Mouse (Mus musculus): ENCODE results near the gene Inpp5b. TPM values are rescaled to one million over a fixed set of nuclear protein-coding genes. Genes with fewer than 3 reads are reported as not detected.
A peak's percentile ranks its signal among the peaks of the same experiment; 100 is the strongest.

Gene Inpp5b
- polyA plus RNA-seq, 1 experiment from 2014 or later = 24.9 TPM

DNA sequence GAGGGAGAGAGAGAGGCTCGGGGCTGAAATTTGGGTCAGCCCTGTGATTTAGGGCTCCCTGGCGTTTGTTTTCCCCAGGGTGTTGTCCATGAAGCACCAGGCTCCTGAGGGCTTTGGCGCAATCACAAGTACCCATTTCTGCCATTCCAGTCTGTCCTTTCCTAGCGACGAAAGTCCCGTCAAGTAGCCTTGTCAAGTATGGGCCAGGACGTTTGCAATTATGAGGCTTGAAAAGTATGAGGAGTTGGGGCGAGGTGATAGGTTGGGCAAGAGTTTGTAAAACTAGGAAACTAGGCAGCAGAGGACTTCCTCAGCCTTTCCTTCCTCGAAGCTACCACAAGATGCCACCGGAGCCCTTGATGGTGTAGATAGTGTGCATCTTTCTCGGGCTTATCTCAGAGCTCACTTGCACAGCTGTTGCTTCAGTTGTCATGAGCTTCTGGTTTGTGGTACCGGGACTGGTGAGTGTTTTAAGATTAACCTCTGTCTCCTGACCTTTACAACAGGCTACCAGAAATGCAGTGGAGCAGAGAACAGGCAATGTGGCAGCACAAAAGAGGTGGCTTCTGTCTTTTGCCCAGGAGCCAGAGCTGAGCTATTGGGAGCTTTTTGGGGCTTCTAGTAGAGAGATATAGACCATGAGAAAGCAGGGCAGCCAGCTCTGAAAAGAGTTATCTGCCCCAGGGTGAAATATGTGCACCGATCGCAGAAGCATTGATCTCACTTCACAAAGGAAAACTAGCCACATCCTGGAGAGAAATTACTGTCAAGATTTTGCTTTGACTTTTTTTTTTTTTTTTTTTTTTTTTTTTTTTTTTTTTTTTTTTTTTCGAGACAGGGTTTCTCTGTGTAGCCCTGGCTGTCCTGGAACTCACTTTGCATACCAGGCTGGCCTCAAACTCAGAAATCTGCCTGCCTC lies 10.9 kb downstream of the Inpp5b start:
- no peak for DNase-seq (ENCODE audit: low spot score)
- Histone ChIP-seq H3K9ac (ENCODE audit: low read depth, low read length) (peak overlapping the region; percentile 40), H3K4me3 (ENCODE audit: low read depth, low read length) (peak overlapping the region; percentile 50), H3K4me1 (replicated peaks; ENCODE audit: control insufficient read depth, insufficient read depth, low read length) (no peaks in the 10 kb centered on the region; the same call in 1 of the 2 replicates), H3K9me3 (ENCODE audit: control insufficient read depth, low read length) (no peaks in the 10 kb centered on the region), H3K27ac (ENCODE audit: low read depth, low read length) (no peak overlapping the region), H3K36me3 (ENCODE audit: control insufficient read depth, insufficient read depth, low read length) (no peaks in the 10 kb centered on the region), H3K27me3 (ENCODE audit: control insufficient read depth, insufficient read depth, low read length) (no peaks in the 10 kb centered on the region), H3K4me2 (replicated peaks; ENCODE audit: low read depth, low read length) (peak overlapping the region; percentile 67)
- WGBS = 21% methylated on average over 15 of the region's 15 CpGs
- ATAC-seq (ENCODE audit: low FRiP score) = no peak

DNA sequence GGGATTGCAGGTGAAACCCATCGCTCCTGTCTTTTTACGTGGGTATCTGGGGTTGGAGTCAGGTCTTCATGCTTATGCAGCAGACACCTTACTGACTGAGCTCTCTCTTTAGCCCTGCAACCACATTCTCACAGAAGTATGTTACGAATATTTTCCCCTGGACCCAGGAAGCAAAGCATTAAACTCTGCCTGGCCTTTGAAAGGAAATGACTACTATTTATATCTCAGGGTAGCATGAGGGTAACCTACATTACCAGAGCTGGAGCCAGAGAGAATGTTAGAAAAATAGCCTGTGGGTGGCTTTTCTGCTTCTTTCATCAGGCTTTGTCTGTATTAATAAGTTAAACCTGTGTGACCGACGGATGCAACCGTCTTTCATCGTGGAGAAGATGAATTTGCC lies 13.9 kb downstream of the Inpp5b start:
- no peaks in the 10 kb centered on the region for H3K27me3 ChIP-seq (ENCODE audit: control insufficient read depth, insufficient read depth, low read length)
- H3K4me3 ChIP-seq (ENCODE audit: low read depth, low read length) = no peak overlapping the region
- H3K9ac ChIP-seq (ENCODE audit: low read depth, low read length) = no peak overlapping the region
- H3K27ac ChIP-seq (ENCODE audit: low read depth, low read length) = no peak overlapping the region
- no peak overlapping the region for H3K4me2 ChIP-seq (replicated peaks; ENCODE audit: low read depth, low read length)
- H3K9me3 ChIP-seq (ENCODE audit: control insufficient read depth, low read length) = no peaks in the 10 kb centered on the region
- no peaks in the 10 kb centered on the region for H3K36me3 ChIP-seq (ENCODE audit: control insufficient read depth, insufficient read depth, low read length)
- ATAC-seq (ENCODE audit: low FRiP score) (no peak), DNase-seq (ENCODE audit: low spot score) (no peak)
- WGBS = 76% methylated on average over 7 of the region's 7 CpGs
- H3K4me1 ChIP-seq (replicated peaks; ENCODE audit: control insufficient read depth, insufficient read depth, low read length) = no peaks in the 10 kb centered on the region; the same call in 1 of the 2 replicates

DNA sequence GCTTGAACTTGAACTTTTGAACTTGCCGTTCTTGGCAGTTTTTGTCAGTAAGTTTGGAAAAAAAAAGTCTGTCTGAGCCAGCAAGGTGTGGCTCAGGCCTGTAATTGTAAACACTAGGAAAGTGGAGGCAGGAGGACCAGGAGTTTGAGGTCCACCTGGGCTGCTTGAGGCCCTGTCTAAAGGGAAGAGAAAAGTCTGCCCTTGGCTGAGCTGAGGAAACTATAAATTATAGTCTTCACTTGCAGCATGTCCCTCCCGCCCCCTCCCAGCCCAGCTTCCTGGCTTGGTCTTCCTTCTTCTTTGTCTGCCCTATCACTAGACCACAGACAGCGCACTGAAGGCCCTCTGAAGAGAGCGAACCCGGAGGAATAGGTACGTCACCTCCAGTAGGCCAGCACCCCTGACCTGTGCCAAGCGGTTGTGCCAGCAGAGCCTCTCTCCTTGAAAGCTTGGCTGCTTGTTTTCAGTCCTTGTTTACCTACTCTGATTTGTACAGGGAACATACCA lies 17.7 kb downstream of the Inpp5b start:
- Histone ChIP-seq H3K36me3 (ENCODE audit: control insufficient read depth, insufficient read depth, low read length) (no peaks in the 10 kb centered on the region), H3K9ac (ENCODE audit: low read depth, low read length) (no peak overlapping the region), H3K9me3 (ENCODE audit: control insufficient read depth, low read length) (no peaks in the 10 kb centered on the region), H3K27ac (ENCODE audit: low read depth, low read length) (no peak overlapping the region), H3K4me2 (replicated peaks; ENCODE audit: low read depth, low read length) (no peak overlapping the region), H3K4me3 (ENCODE audit: low read depth, low read length) (no peak overlapping the region), H3K4me1 (replicated peaks; ENCODE audit: control insufficient read depth, insufficient read depth, low read length) (no peaks in the 10 kb centered on the region), H3K27me3 (ENCODE audit: control insufficient read depth, insufficient read depth, low read length) (no peaks in the 10 kb centered on the region)
- no peak for ATAC-seq (ENCODE audit: low FRiP score)
- no peak for DNase-seq (ENCODE audit: low spot score)
- WGBS = 92% methylated on average over 7 of the region's 7 CpGs

DNA sequence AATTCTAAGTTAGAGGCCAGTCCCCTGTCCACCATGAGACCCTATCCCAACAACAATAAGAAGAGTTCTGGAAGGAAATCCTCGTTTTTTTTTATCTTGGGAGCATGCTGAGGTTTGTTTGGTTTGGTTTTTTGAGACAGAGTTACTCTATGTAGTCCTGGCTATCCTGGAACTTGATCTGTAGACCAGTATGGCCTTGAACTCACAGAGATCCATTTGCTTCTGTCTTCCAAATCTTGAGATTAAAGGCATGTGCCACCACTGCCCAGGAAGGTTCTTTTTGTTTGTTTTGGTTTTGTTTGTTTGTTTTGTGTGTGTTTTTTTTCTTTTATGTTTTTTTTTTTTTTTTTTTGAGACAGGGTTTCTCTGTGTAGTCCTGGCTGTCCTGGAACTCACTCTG lies 19.6 kb downstream of the Inpp5b start:
- Histone ChIP-seq H3K36me3 (ENCODE audit: control insufficient read depth, insufficient read depth, low read length) (no peaks in the 10 kb centered on the region), H3K9me3 (ENCODE audit: control insufficient read depth, low read length) (no peaks in the 10 kb centered on the region), H3K4me1 (replicated peaks; ENCODE audit: control insufficient read depth, insufficient read depth, low read length) (no peaks in the 10 kb centered on the region), H3K27me3 (ENCODE audit: control insufficient read depth, insufficient read depth, low read length) (no peaks in the 10 kb centered on the region), H3K4me2 (replicated peaks; ENCODE audit: low read depth, low read length) (no peak overlapping the region), H3K4me3 (ENCODE audit: low read depth, low read length) (no peak overlapping the region), H3K9ac (ENCODE audit: low read depth, low read length) (no peak overlapping the region), H3K27ac (ENCODE audit: low read depth, low read length) (no peak overlapping the region)
- ATAC-seq (ENCODE audit: low FRiP score) = no peak
- no peak for DNase-seq (ENCODE audit: low spot score)
- WGBS = 52% methylated on average over 1 of the region's 1 CpGs

DNA sequence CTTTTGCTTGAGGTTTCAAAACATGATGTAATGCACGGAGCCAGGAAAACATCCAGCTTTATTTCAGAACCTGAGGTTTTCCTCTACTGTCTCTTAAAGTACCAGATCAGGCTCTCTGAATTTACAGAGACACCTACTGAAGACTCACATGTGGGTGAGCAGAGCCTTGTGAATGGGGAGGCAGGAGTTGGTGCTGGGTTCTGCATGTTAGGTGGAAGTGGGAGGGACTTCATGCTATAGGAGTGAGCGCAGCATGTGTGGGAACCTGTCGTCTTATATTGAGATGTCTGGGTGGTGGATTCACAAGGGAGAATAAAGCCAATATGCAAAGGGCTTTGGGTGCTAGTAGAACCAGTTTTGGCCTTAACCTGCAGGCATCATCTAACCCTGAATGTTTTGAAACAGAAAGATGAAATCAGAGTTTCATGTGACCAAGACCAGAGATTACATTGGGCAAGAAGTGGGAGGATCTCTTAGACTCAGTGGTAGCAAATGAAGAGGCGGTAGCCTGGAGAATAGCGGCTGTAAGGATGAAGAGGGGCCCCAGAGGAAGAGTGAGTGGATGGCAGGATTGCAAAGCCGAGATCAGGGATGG lies 21.3 kb downstream of the Inpp5b start:
- H3K27me3 ChIP-seq (ENCODE audit: control insufficient read depth, insufficient read depth, low read length) = no peaks in the 10 kb centered on the region
- H3K4me1 ChIP-seq (replicated peaks; ENCODE audit: control insufficient read depth, insufficient read depth, low read length) = no peaks in the 10 kb centered on the region
- no peak for ATAC-seq (ENCODE audit: low FRiP score)
- no peak overlapping the region for H3K4me2 ChIP-seq (replicated peaks; ENCODE audit: low read depth, low read length)
- DNase-seq (ENCODE audit: low spot score) = no peak
- H3K9me3 ChIP-seq (ENCODE audit: control insufficient read depth, low read length) = no peaks in the 10 kb centered on the region
- no peak overlapping the region for H3K27ac ChIP-seq (ENCODE audit: low read depth, low read length)
- H3K9ac ChIP-seq (ENCODE audit: low read depth, low read length) = no peak overlapping the region
- 94% methylated on average over 6 of the region's 6 CpGs for WGBS
- H3K36me3 ChIP-seq (ENCODE audit: control insufficient read depth, insufficient read depth, low read length) = no peaks in the 10 kb centered on the region
- no peak overlapping the region for H3K4me3 ChIP-seq (ENCODE audit: low read depth, low read length)

DNA sequence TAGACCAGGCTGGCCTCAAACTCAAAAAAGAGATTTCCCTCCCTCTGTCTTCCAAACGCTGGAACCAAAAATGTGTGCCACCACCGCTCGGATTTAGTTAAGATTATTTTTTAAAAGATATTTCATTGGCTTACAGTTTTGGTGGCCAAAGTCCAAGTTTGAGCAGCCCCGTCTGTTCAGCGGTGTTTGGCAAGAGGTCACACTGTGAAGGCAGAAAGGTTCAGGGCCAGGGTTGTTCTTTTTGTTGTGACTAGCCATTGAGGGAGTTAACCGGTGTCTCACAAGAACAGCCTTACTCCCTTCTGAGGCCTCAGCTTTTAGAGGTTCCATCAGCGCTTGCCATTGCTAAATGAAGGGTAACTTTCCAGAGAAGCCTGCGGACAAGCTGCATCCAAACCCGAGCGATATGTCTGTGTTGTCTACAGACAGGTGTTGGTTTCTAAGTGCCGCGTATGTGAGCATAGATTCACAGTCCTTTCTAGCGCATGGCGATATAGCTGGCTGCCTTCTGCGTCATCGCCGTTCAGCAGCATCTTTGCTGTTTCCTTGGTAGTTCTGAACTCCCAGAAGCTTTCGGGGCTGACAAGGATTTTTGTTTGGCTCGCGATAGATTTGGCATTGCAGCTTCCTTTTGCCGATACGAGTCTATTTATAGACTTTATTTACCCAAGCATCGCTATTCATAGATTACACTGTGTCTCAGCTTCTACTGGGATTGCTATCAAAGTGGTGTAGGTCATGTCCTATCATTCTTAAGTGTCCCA lies 24.3 kb downstream of the Inpp5b start:
- 92% methylated on average over 23 of the region's 23 CpGs for WGBS
- no peak overlapping the region for H3K4me2 ChIP-seq (replicated peaks; ENCODE audit: low read depth, low read length)
- no peak for ATAC-seq (ENCODE audit: low FRiP score)

DNA sequence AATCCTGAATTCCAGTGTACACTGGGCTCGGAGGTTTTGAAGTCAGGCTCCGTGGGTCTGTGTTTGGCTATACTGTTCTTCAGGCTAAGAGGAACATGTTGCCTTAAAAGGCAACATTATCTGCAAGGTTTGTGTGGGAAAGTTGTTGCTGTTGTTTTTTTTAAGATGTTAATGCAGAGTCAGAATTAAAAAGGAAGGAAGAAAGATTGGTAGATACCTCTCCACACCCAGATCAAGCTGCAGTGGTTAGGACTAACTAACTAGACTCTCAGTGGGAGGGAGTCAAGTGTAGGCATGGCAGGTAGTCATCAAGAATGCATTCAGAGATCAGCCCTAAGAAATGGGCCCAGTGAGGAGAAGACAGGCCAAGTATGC lies 24.9 kb downstream of the Inpp5b start:
- H3K4me3 ChIP-seq (ENCODE audit: low read depth, low read length) = no peak overlapping the region
- no peak overlapping the region for H3K4me2 ChIP-seq (replicated peaks; ENCODE audit: low read depth, low read length)
- no peaks in the 10 kb centered on the region for H3K27me3 ChIP-seq (ENCODE audit: control insufficient read depth, insufficient read depth, low read length)
- DNase-seq (ENCODE audit: low spot score) (no peak), ATAC-seq (ENCODE audit: low FRiP score) (no peak)
- no peaks in the 10 kb centered on the region for H3K9me3 ChIP-seq (ENCODE audit: control insufficient read depth, low read length)
- no peak overlapping the region for H3K9ac ChIP-seq (ENCODE audit: low read depth, low read length)
- no peak overlapping the region for H3K27ac ChIP-seq (ENCODE audit: low read depth, low read length)
- H3K36me3 ChIP-seq (ENCODE audit: control insufficient read depth, insufficient read depth, low read length) = no peaks in the 10 kb centered on the region
- no peaks in the 10 kb centered on the region for H3K4me1 ChIP-seq (replicated peaks; ENCODE audit: control insufficient read depth, insufficient read depth, low read length)
- 91% methylated on average over 2 of the region's 2 CpGs for WGBS

More for the DNA sequence above, 24.3 kb downstream of the Inpp5b start:
- H3K27ac ChIP-seq (ENCODE audit: low read depth, low read length) = no peak overlapping the region
- no peaks in the 10 kb centered on the region for H3K4me1 ChIP-seq (replicated peaks; ENCODE audit: control insufficient read depth, insufficient read depth, low read length)
- H3K4me3 ChIP-seq (ENCODE audit: low read depth, low read length) = no peak overlapping the region
- H3K36me3 ChIP-seq (ENCODE audit: control insufficient read depth, insufficient read depth, low read length) = no peaks in the 10 kb centered on the region
- no peak overlapping the region for H3K9ac ChIP-seq (ENCODE audit: low read depth, low read length)
- H3K9me3 ChIP-seq (ENCODE audit: control insufficient read depth, low read length) = no peaks in the 10 kb centered on the region
- no peak for DNase-seq (ENCODE audit: low spot score)
- no peaks in the 10 kb centered on the region for H3K27me3 ChIP-seq (ENCODE audit: control insufficient read depth, insufficient read depth, low read length)

DNA sequence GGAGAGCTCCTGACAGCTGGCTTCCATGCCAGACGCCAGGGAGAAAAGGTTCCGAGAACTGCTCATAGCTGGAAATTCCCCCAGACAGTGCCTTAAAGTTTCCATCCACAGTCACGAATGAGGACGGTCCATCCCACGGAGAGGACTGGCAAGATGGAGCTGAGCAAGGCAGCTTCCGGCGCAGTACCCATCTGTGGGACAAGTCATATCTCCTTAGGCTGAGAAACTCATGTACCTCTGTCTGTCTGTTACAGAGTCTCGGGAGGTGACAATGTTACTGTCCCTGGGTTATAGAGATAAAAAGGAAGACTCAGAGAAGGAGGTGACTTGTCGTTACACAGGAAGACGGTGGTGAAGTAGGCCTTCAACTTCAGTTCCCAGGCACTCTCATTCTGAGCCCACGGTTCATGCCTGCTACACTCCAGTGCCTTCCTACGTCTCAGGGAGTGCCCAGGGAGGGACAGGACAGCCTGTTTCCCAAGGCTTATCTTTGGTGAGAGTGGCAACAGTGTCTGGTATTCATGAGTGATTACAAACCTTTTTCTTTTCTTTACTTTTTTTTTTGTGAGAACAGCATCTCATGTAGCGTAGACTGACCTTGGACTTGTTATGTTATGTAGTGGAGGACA lies 27.4 kb downstream of the Inpp5b start:
- no peak overlapping the region for H3K4me3 ChIP-seq (ENCODE audit: low read depth, low read length)
- ATAC-seq (ENCODE audit: low FRiP score) (no peak), DNase-seq (ENCODE audit: low spot score) (no peak)
- no peaks in the 10 kb centered on the region for H3K27me3 ChIP-seq (ENCODE audit: control insufficient read depth, insufficient read depth, low read length)
- no peak overlapping the region for H3K4me2 ChIP-seq (replicated peaks; ENCODE audit: low read depth, low read length)
- H3K9ac ChIP-seq (ENCODE audit: low read depth, low read length) = no peak overlapping the region
- H3K27ac ChIP-seq (ENCODE audit: low read depth, low read length) = no peak overlapping the region
- no peaks in the 10 kb centered on the region for H3K9me3 ChIP-seq (ENCODE audit: control insufficient read depth, low read length)
- no peaks in the 10 kb centered on the region for H3K4me1 ChIP-seq (replicated peaks; ENCODE audit: control insufficient read depth, insufficient read depth, low read length)
- WGBS = 90% methylated on average over 13 of the region's 13 CpGs
- no peaks in the 10 kb centered on the region for H3K36me3 ChIP-seq (ENCODE audit: control insufficient read depth, insufficient read depth, low read length)

Measured in hindbrain, embryonic 11.5 days (tissue).